Mouse (Mus musculus) monocyte, adult 2 months (primary cell): ENCODE measurements around the gene Cd3d.
"Not testable (repeated sequence)": the region's sequence is repeated elsewhere in the genome, so short reads cannot be mapped to it uniquely, and the experiment has no call there.

ENCODE experiments used
- DNase-seq, 2 experiments: peaks; one replicate each; pipeline ENCODE4 v3.0.0; 2022; ENCODE audit warnings: low spot score in 2 of 2, low read depth in 1 of 2

Gene Cd3d

DNA sequence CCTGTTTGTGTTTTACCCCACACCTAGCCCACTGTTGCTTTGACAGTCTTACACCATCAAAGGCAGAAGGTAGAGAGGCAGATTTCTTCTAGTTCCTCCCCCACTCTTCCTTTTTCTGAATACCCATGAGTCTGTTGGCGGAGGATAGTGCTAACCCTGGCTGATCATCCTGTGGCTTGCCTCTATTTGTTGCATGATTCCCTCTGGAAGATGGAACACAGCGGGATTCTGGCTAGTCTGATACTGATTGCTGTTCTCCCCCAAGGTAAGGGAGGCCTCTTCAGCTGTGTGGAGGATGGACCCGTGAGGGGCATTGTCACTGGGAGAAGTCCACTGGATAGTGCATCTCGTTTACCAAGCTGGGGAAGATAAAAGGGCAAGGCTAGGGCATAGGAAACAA, at the start of gene Cd3d:
Cd3d (plus strand) TSS at position 111 of the 400 bp plus-strand sequence.
- no peak for DNase-seq

DNA sequence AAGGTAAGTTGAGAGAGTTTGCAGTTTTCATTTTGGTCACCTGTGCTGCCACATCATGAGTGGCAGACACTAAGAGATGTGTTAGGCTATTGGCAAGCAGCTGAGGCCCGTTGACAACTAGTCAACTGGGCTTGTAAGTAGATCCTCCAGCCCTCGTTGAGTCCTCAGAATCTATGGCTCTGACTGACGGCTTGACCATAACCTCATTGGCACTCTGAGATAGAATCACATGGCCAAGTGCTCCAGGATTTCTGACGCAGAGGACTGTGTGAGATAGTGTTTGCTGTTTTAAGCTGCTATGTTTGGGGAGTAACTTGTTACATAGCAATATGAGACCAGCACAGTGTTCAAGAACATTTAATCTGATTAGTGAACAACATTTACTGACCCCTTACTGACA, 39.8 kb upstream of the Cd3d start:
- DNase-seq, result no peak

DNA sequence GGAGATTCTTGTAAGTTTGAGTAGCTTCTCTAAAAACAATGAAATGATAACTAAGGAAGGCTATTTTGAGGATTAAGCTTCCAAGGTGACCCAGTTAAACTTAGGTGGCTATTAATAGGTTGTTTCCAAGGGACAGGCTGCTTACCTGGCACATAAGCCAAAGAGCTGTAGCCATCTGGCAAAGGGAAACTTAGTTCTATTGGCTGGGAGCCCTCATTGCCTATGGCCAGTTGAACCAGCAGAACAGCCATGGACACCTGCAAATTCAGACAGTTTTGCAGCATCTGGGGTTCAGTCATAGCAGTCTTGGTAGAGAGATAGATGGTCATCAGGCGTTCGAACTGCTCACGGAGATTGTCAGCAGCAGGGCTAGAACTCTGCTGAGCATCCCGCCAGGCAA, 39.2 kb upstream of the Cd3d start:
- no peak for DNase-seq

- no peak for DNase-seq
Measured at GRCm38 (mm10) chr9:44946185-44946695, 35.3 kb upstream of the Cd3d start.

- DNase-seq, result no peak
Measured at GRCm38 (mm10) chr9:44947836-44948235, 33.8 kb upstream of the Cd3d start.

- DNase-seq, result no peak
Measured at GRCm38 (mm10) chr9:44954432-44954831, 27.2 kb upstream of the Cd3d start.

GRCm38 (mm10) chr9:44965126-44965832, 16.3 kb upstream of the Cd3d start, which contains the start of gene Ube4a:
Ube4a (minus strand) TSS chr9:44965600.
- DNase-seq, result peak; percentile 98 to 99

- DNase-seq, result no peak
Measured at GRCm38 (mm10) chr9:44965833-44966466, 15.6 kb upstream of the Cd3d start.

DNA sequence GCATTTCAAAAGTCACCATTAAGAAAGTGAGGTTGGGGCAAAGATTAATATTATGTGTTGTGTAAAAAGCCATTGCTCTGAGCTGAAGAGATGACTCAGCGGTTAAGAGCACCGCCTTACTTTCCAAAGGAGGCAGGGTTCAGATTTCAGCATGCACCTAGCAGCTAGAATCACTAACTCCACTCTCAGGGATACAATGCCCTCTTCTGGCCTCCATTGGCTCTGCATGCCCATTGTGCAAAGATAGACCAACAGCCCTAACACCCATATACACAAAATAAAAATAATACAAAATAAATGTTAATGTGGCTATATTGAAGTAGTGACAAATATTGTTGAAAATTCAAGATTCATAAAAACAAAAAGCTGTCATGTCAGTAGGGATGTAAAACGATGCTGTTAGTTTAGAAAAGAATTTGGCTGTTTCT, 14.8 kb upstream of the Cd3d start:
- peak; percentile 57 to 59 for DNase-seq

DNA sequence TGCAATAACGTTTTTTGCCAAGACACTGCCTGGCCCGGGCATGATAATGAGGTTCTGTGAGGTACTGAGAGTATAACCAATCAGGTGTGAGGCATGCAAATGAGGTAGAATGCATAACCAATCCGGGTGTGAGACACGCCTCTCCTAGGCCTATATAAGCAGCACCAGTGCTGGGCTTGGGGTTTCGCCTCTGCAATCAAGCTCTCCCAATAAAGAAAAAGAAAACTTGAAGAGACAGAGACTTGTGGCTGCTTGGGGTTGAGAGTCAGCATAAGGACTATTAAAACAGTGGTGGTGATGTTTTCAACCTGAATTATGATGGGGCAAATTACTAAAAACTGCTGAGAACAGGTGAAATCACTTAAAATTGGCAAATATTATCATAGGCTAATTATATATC, 13.8 kb upstream of the Cd3d start:
- not testable (repeated sequence) for DNase-seq

DNA sequence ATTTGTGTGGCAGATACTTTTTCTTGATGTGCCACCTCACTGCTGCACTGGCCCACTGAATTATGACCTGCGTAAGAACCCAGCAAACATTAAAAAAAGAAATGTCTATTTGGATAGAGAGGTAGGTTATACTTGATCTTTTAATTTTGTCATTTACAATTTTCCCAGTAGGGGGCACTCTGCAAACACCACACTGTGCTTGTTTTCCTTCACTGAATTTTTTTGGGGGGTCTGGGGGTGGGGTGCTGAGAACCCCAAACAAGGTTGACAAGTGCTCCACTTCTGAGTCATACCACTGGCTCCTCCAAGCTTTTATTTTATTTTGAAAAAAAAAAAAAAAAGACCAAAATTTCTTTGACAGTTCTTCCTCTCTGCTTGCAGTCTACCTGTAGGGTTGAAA, 12.1 kb upstream of the Cd3d start:
- no peak for DNase-seq

- DNase-seq, result no peak
Measured at GRCm38 (mm10) chr9:44977813-44978212, 3.8 kb upstream of the Cd3d start.

DNA sequence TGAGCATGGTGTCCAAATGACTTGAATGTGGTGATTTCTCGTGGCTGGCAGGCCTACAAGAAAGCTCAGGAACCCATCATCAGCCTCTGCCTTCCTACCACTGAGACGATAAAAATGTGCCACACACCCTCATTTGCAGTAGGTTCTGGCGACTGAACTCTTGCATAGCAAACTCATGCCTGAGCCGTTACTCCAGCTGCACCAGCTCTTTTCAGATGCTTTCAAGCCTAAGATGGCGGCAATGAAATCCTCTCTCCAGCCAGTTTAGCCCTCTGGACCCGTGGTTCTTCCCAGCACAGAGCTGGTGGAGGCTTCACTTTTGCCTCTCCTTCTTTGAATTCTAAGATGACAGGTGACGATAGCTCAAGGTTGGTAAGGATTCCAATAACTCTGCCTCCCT, 1.8 kb upstream of the Cd3d start:
- DNase-seq, result no peak

GRCm38 (mm10) chr9:44980242-44980641, 1.3 kb upstream of the Cd3d start, which contains the start of gene Cd3g:
Cd3g (minus strand) TSS chr9:44980431.
- DNase-seq, result no peak

DNA sequence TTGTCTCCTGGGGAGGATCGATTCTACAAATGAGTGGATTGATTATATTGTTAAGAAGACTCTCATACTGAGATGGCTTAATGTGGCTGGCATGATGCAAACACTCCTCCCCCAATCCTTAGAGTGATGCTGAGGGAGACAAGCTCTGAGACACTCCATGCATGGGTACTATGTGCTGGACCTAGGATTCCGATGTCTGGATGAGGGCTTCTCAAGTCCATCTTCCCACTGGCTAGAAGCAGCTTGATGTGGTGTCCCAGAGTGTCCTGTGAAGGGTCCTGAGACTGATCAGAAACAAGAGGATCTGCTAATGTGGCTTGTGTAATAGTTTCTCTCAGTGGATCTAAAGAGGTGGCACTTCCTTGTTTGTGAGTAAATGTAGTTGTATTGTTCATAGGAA, 482 bp upstream of the Cd3d start:
- no peak for DNase-seq

DNA sequence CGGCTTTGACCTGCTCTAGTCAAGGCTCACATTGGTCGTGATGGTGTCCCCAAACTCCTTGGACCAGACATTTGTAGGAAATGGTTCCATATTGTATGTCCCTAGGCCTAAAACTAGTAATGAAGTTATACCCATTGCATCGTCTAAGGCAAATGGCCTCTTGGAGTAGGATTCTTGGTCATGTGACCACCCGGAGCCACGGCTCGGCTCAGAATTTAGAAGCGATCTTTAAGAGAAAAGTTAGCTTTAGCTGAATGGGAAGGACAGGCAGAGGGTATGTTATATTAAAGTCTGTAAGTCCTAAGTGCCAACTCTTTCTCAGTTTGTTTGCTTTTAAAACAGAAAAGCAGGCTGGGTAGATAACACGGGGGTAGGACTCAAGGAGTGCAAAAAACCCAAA, 495 bp downstream of the Cd3d start:
- no peak for DNase-seq

DNA sequence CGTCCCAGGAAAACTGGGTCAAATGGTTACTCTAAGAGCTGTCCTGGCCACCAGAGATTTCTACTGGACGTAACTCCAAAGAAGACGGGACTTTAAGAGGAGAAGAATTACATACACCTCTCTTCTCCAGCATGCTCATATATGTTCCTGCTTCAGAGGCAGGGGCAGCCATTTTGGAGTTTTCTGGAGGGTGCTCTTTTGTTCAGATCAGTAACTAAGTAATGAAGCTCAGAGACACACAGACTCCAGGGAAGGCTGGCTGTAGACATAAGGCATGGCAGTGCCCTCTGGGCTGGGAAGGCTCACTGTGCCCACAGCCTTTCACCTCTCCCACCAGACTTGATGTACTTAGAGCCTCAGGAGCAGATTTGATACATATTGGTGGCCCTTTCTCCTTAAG, 945 bp downstream of the Cd3d start:
- DNase-seq, result no peak

DNA sequence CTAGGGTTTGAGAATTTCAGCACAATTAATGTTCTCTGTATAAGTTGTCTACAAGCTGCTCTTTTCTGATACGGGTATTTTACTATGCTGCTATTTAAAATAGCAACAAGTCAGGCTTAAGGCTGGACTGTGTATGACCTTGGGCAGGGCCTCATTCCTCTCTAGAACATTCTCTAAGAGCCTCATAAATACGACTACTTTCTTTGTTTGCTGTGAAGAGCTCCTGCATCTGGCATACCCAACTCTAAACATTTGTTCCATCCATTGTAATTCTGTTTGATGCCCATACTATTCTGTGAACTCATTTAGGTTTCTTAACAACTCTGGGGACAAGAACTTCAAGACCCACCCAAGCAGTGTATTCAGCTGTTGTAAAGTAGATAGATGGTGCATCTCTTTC, 1.4 kb downstream of the Cd3d start:
- DNase-seq, result no peak

DNA sequence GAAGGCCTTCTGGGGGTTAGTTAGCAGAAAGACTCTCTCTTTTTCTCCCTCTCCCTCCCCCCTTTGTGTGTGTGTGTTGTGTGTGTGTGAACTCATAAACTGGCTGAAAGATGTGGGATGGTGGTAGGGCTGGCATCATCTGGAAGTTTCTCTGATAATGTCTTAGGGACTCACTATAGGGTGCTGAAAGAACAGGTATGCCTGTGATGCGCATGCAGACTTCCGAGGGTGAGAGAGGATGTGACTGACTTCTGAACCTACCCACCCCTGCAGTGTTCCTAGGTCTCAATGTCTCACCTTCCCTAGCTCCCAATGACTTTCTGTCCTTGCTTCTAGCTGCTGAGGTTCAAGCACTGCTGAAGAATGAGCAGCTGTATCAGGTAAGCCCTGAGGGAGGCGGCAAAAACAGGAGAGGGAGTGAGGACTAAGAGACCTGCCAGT, 4.2 kb downstream of the Cd3d start:
- DNase-seq, result no peak

DNA sequence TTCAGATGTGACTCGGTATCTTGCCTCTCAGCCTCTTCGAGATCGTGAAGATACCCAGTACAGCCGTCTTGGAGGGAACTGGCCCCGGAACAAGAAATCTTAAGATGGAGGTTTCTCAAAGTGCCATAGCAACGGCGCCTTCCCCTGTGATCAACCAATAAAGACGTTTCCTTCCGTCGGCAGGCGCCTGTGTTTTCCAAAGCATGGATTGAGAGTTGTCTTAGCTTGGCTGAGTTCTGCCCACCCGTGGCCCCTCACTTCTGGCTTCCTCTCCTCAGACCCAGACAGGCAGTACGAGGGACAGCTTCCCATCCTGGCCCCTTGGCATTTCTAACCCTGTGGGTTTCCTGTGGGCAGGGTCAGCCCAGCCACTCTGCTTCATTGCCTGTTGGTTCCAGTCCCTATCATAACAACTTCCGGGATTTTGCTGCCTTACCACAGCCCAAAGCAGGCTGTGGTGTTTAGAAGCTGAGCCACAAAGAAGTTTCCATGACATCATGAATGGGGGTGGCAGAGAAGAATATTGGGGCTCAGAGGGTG, 4.7 kb downstream of the Cd3d start:
- DNase-seq, result peak; percentile 63 to 75

DNA sequence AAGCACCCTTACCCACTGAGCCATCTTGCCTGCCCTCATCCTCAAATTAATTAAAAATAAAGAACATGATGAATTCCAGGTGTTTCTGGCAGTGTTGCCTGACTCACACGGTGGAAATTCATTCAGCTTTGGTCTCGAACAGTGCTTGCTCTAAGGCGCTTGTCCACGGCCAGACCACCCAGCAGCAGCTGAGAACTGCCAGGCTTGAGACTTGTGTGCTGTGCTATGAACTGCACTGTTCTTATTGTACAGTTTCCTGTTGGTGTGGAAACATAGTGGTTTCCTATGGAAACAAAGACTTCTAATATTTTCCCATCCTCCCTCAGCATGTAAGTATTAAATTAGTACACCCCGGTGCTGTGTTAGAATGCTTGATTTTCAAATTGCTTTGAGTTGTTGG, 5.4 kb downstream of the Cd3d start:
- no peak for DNase-seq

DNA sequence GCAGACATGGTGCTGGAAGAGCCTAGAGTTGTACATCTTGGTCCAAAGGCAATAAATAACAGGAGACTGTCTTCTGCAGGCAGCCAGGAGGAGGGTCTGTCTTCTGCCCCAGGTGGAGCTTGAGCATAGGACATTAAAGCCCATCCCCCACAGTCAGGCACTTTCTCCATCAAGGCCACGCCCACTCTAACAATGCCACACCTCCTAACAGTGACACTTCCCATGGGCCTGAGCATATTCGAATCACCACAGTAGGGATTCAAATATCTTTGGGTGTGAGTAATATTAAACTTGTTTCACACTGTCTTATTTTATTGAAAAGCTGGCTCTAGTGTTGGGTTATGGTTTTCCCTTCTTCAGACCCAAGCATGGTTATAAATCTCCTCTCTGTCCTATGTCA, 10.2 kb downstream of the Cd3d start:
- DNase-seq, result no peak
